Mouse (Mus musculus) liver, adult 2 months (tissue): ENCODE results near the gene Negr1.

Experiments
- CTCF ChIP-seq: fragments of 200-500 bp; IDR thresholded peaks from 2 replicates; pipeline ENCODE4 v1.5.1; 2011; ENCODE audit warnings: low read depth, low read length, control low read depth
- POLR2A ChIP-seq: fragments of 200-500 bp; IDR thresholded peaks from 2 replicates; pipeline ENCODE4 v1.6.1; 2011; ENCODE audit warnings: low read length, control low read depth; ENCODE audit not compliant: insufficient read depth; ENCODE audit errors: extremely low read depth

- no peak for TF ChIP-seq CTCF
- TF ChIP-seq POLR2A: no peak
Observed at GRCm38 (mm10) chr3:156690059-156690605, 128.5 kb downstream of the Negr1 start.
